Mouse (Mus musculus) liver, embryonic 14.5 days (tissue): ENCODE results near the gene Cldn7. TPM values are rescaled to one million over a fixed set of nuclear protein-coding genes. Genes with fewer than 3 reads are reported as not detected.
"Not testable (repeated sequence)": the region's sequence is repeated elsewhere in the genome, so short reads cannot be mapped to it uniquely, and the experiment has no call there.

Experiments
- ATAC-seq: fragments of 200-750 bp; cut with Nextera tagmentation; 2 replicates; pipeline ENCODE4 v1.8.0; 2017; ENCODE audit warnings: moderate number of reproducible peaks, mild to moderate bottlenecking, moderate library complexity; ENCODE audit not compliant: insufficient read depth
- DNase-seq, 3 experiments: peaks; one replicate each; pipeline ENCODE4 v3.0.0-alpha.2; 2012 to 2013; ENCODE audit warnings: low read depth in 3 of 3, low spot score in 3 of 3
- H3K27ac ChIP-seq: fragments of 300-500 bp; sonication (generic); 2 replicates; pipeline ENCODE4 v1.5.1; 2014; ENCODE audit warnings: moderate library complexity, mild to moderate bottlenecking, control low read depth, inconsistent platforms
- H3K27me3 ChIP-seq: fragments of 300-500 bp; sonication (generic); 2 replicates; pipeline ENCODE4 v1.6.1; 2014; ENCODE audit warnings: mild to moderate bottlenecking, low read length, moderate library complexity; ENCODE audit not compliant: control insufficient read depth, insufficient read depth
- H3K36me3 ChIP-seq: fragments of 300-500 bp; sonication (generic); replicated peaks from 2 replicates; pipeline ENCODE4 v1.6.1; 2014; ENCODE audit warnings: low read depth; ENCODE audit not compliant: control insufficient read depth, insufficient read depth
- H3K4me1 ChIP-seq, 2 experiments: fragments of 200-500 bp in 1 of 2; fragments of 300-500 bp in 1 of 2; sonication (generic) in 1 of 2; replicated peaks; 2 replicates each; pipeline ENCODE4 v1.6.1; 2012 to 2014; ENCODE audit warnings: antibody characterized with exemption in 1 of 2, inconsistent platforms in 1 of 2, low read length in 1 of 2; ENCODE audit not compliant: control insufficient read depth in 2 of 2, insufficient read depth in 2 of 2
- H3K4me2 ChIP-seq: fragments of 300-500 bp; sonication (generic); 2 replicates; pipeline ENCODE4 v1.6.1; 2014; ENCODE audit warnings: low read depth, mild to moderate bottlenecking, control low read depth, moderate library complexity
- H3K4me3 ChIP-seq, 2 experiments: fragments of 200-500 bp in 1 of 2; fragments of 300-500 bp in 1 of 2; sonication (generic) in 1 of 2; 2 replicates each; pipeline ENCODE4 v1.5.1; 2012 to 2014; ENCODE audit warnings: low read depth in 2 of 2, low read length in 2 of 2, mild to moderate bottlenecking in 2 of 2, control low read depth in 1 of 2, inconsistent platforms in 1 of 2, moderate library complexity in 1 of 2; ENCODE audit not compliant: insufficient read depth in 1 of 2
- H3K9ac ChIP-seq: fragments of 300-500 bp; sonication (generic); replicated peaks from 2 replicates; pipeline ENCODE4 v1.6.1; 2014; ENCODE audit warnings: mild to moderate bottlenecking, control low read depth, moderate library complexity
- H3K9me3 ChIP-seq: fragments of 300-500 bp; sonication (generic); 2 replicates; pipeline ENCODE4 v1.6.1; 2016; ENCODE audit warnings: low read length, mixed read lengths; ENCODE audit not compliant: control insufficient read depth
- CTCF ChIP-seq: IDR thresholded peaks from 2 replicates; pipeline ENCODE4 v1.5.1; 2016; ENCODE audit warnings: antibody characterized with exemption, low read depth, control low read depth
- EP300 ChIP-seq: IDR thresholded peaks from 2 replicates; pipeline ENCODE4 v1.6.1; 2016; ENCODE audit warnings: antibody characterized with exemption, low read depth
- WGBS: fragments of 180-500 bp; shearing (Covaris S2); extraction: QIAGEN DNeasy Blood & Tissue Kit; methylation state at CpG from one replicate; pipeline ENCODE4 v1.1.7; 2014; ENCODE audit not compliant: insufficient replicate concordance; 5-methylcytosine and 5-hydroxymethylcytosine counted together
- polyA plus RNA-seq, 2 experiments: library from polyadenylated mRNA; depleted of rRNA in 1 of 2; stranded (reverse) in 1 of 2; unstranded in 1 of 2; fragments of >200 nt; fragmentation: Nextera tagmentation in 1 of 2; extraction: Ambion mirVana in 1 of 2; gene quantifications; 2 replicates each; pipeline versions ENCODE4 v1.2.1 to v1.2.3; 2012 to 2014

Cldn7 gene
- polyA plus RNA-seq, 2 experiments, result 2.0 to 2.2 TPM

- not testable (repeated sequence) for H3K9me3 ChIP-seq, H3K27ac ChIP-seq, ATAC-seq, H3K27me3 ChIP-seq, DNase-seq, H3K4me2 ChIP-seq, H3K36me3 ChIP-seq, H3K4me1 ChIP-seq, H3K9ac ChIP-seq, H3K4me3 ChIP-seq
- TF ChIP-seq CTCF, result 0 out of 2 replicates have a peak, but pooled peaks have one; percentile 10
- WGBS, result 73% methylated on average over 4 of the region's 4 CpGs
Measured at GRCm38 (mm10) chr11:69955618-69956017, 9.0 kb upstream of the Cldn7 start.

GRCm38 (mm10) chr11:69956218-69956617 is 8.4 kb upstream of the Cldn7 start:
- WGBS, result 61% methylated on average over 1 of the region's 1 CpGs
- H3K36me3 ChIP-seq, result no peaks in the 10 kb centered on the region
- H3K9ac ChIP-seq, result no peak overlapping the region
- H3K4me1 ChIP-seq, result no peaks in the 10 kb centered on the region
- H3K4me3 ChIP-seq, result no peak overlapping the region
- H3K27ac ChIP-seq, result no peak overlapping the region
- peaks cover 7% of the 10 kb centered on the region for H3K27me3 ChIP-seq
- no peak for TF ChIP-seq EP300
- TF ChIP-seq CTCF, result peak; percentile 46; the same call in 1 of the 2 replicates
- ATAC-seq (no peak), DNase-seq (no peak)
- no peaks in the 10 kb centered on the region for H3K9me3 ChIP-seq
- no peak overlapping the region for H3K4me2 ChIP-seq

GRCm38 (mm10) chr11:69960616-69961015 is 4.0 kb upstream of the Cldn7 start:
- TF ChIP-seq CTCF (peak; percentile 70), EP300 (no peak)
- WGBS, result 44% methylated on average over 5 of the region's 5 CpGs
- Histone ChIP-seq H3K36me3 (no peaks in the 10 kb centered on the region), H3K4me2 (no peak overlapping the region), H3K4me1 (no peaks in the 10 kb centered on the region), H3K27ac (no peak overlapping the region), H3K4me3 (no peak overlapping the region), H3K9ac (no peak overlapping the region), H3K27me3 (peaks cover 45% of the 10 kb centered on the region), H3K9me3 (no peaks in the 10 kb centered on the region)
- no peak for ATAC-seq
- DNase-seq, result no peak

GRCm38 (mm10) chr11:69961841-69962240 is 2.7 kb upstream of the Cldn7 start:
- TF ChIP-seq CTCF (no peak), EP300 (no peak)
- H3K27me3 ChIP-seq, result peaks cover 57% of the 10 kb centered on the region
- H3K4me3 ChIP-seq, result no peak overlapping the region
- no peak overlapping the region for H3K27ac ChIP-seq
- H3K9me3 ChIP-seq, result no peaks in the 10 kb centered on the region
- WGBS, result 9% methylated on average over 5 of the region's 5 CpGs
- peaks cover 6% of the 10 kb centered on the region in 2 experiments; a peak in 2 of 4 replicates for H3K4me1 ChIP-seq
- H3K4me2 ChIP-seq, result no peak overlapping the region
- DNase-seq (no peak), ATAC-seq (no peak)
- no peaks in the 10 kb centered on the region for H3K36me3 ChIP-seq
- H3K9ac ChIP-seq, result no peak overlapping the region

GRCm38 (mm10) chr11:69965271-69966005 is 859 bp downstream of the Cldn7 start:
- no peak overlapping the region for H3K9ac ChIP-seq
- H3K27ac ChIP-seq, result no peak overlapping the region
- peaks cover 6 to 8% of the 10 kb centered on the region in 2 experiments; a peak in 2 of 4 replicates for H3K4me1 ChIP-seq
- H3K4me3 ChIP-seq, result peak overlapping the region in 1 of 2 experiments; percentile 35; a peak in 1 of 4 replicates
- 4% methylated on average over 49 of the region's 49 CpGs for WGBS
- DNase-seq, result no peak
- peak overlapping the region; percentile 56 for H3K4me2 ChIP-seq
- TF ChIP-seq EP300 (no peak), CTCF (no peak)
- no peak for ATAC-seq
- no peaks in the 10 kb centered on the region for H3K9me3 ChIP-seq
- H3K36me3 ChIP-seq, result no peaks in the 10 kb centered on the region; the same call in 1 of the 2 replicates
- H3K27me3 ChIP-seq, result peaks cover 59% of the 10 kb centered on the region
